Mouse (Mus musculus) liver, adult 2 months (tissue): ENCODE measurements around the gene Map6.

Experiments
- CTCF ChIP-seq: fragments of 200-500 bp; IDR thresholded peaks from 2 replicates; pipeline ENCODE4 v1.5.1; 2011; ENCODE audit warnings: low read depth, low read length, control low read depth
- POLR2A ChIP-seq: fragments of 200-500 bp; IDR thresholded peaks from 2 replicates; pipeline ENCODE4 v1.6.1; 2011; ENCODE audit warnings: low read length, control low read depth; ENCODE audit not compliant: insufficient read depth; ENCODE audit errors: extremely low read depth

- no peak for TF ChIP-seq CTCF
- no peak for TF ChIP-seq POLR2A
Measured at GRCm38 (mm10) chr7:99343577-99343976, 76.3 kb downstream of the Map6 start.
